Mouse (Mus musculus): ENCODE results near the gene Fank1. TPM values are rescaled to one million over a fixed set of nuclear protein-coding genes. Genes with fewer than 3 reads are reported as not detected.
"Not testable (repeated sequence)": the region's sequence is repeated elsewhere in the genome, so short reads cannot be mapped to it uniquely, and the experiment has no call there.

The Fank1 gene
- total RNA-seq, 2 experiments from 2014 or later: not detected

DNA sequence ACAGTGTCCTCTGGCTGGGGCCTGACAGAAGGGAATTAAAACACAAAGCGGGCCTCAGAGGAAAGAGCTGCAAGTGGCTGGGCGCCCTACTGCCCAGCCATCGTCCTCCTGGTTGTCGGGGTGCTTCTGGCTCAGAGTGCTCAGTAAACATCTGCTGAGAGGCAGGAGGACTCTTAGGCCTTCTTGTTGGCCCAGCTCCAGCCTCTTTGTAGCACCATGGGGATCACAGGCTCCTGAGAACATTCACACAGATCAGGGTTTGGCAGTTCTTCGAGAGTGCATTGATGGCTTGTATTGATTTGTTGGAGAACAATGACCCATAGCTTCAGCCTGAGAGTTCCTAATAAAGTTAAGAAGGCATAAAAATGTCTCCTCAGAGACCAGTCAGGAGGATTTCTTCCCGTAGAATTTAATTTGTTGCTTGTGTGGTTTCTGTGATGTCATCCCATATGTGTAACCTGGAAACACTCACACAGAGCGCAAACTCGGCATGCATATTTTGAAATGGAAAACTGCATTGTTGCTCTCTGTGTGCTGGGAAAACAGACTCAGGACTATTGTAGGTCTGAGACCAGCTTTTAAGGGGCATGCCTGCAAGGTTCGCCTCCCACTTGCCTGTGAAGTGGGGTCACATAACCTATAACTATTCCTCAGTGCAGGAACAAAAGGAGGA, 108.2 kb downstream of the Fank1 start:
- intact Hi-C loops (cut with DNase I); DNase-seq: not testable (repeated sequence)

DNA sequence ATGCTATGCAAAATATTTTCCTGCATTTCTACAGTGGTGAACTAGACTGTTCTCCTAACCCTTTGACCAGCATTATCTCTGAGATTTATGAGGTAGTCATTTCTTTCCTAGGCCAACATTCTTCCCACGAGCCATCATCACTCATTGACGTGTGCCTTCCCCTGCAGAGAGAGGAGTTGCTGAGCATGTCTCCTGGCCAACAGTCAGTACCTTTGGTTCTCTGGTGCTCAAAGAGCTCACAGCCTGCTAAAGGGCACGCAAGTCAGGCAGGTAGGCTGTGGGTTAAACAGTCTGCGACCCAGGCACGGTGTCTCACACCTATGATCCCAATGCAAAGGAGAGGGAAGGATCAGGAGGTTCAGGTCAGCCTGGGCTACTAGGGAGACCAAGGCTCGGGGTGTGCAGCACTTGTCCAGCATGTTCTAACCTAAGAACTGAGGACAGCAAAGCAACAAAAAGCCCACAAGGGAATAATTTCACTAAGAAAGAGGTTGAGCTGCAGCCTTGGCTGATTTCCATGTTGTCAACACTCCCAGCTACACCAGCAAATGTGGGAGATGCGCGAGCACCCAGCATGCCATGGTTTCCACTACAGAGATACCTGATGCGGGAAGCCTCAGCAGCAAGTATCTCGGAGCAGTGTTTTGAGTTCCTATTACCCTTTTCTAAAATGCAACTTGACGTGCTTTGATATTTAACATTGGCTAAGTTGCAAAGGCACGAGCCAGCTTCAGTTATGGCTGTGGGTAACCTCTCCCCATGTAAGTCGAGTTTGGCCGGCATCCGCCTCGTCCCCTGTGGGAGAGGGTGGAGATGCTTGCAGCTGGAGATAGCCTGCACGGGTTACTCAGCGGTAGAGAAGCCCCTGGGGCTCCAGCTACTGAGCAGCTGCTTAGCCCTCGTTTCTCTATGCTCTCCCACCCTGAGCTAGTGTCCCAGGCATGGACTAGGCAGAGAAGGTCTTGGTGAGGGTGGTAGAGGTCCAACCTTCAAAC, 112.6 kb downstream of the Fank1 start:
- intact Hi-C loops (cut with DNase I): no loop called here
- peak; percentile 64 to 68 for DNase-seq

- intact Hi-C loops (cut with DNase I): no loop called here
- no peak for DNase-seq
Measured at GRCm38 (mm10) chr7:133889986-133890385, 113.3 kb downstream of the Fank1 start.

GRCm38 (mm10) chr7:133891298-133891697, 114.6 kb downstream of the Fank1 start:
- no peak for DNase-seq
- intact Hi-C loops (cut with DNase I): no loop called here

- intact Hi-C loops (cut with DNase I): no loop called here
- DNase-seq: no peak
Measured at GRCm38 (mm10) chr7:133891796-133892195, 115.1 kb downstream of the Fank1 start.

- intact Hi-C loops (cut with DNase I): no loop called here
- no peak for DNase-seq
Measured at GRCm38 (mm10) chr7:133899391-133899790, 122.7 kb downstream of the Fank1 start.

- no peak for DNase-seq
- intact Hi-C loops (cut with DNase I): no loop called here
Measured at GRCm38 (mm10) chr7:133908966-133909365, 132.3 kb downstream of the Fank1 start.

DNA sequence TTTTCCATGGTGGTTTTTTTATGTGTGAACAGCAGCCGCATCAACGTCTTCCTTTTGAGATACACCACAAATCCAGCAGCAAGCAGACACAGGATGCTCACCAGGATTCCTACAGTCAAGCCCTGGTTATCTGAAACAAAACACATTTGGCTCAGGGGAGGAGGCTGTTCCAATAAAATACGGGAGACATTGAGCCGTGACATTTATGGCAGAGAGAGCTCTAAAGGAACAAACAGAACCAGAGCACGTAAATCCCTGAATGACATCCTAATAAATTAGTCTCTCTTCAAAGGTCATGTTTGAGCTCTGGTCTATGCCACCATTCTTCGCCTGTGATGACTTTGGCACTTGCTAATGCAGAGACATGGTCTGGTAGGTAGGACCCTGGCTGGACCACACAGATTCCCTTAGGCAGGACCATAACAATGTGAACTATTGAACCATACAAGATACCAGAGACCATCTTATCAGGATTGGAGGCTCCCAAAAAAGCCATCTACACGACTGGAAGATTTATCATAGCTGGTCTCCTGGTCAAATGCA, 133.2 kb downstream of the Fank1 start:
- intact Hi-C loops (cut with DNase I): no loop called here
- no peak for DNase-seq

- no peak for DNase-seq
- intact Hi-C loops (cut with DNase I): no loop called here
Measured at GRCm38 (mm10) chr7:133911881-133912280, 135.2 kb downstream of the Fank1 start.

DNA sequence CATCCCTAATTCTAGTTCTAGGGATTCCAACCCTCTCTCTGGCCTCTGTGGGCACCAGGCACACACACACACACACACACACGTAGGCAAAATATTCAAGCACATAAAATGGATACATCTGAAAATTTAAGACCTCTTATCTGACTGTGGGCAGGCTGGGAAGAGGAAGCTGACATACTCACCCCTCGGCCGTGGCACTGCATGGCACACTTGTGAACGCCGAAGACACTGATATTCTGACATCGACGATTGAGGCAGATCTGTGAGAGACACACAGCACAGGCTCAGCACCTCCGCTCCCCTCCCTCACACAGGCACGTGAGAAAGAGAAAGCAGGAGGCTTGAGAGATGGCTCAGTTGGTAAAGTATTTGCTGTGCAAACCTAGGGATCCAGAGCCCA, 139.6 kb downstream of the Fank1 start:
- intact Hi-C loops (cut with DNase I): no loop called here
- no peak for DNase-seq

GRCm38 (mm10) chr7:133919306-133919705, 142.6 kb downstream of the Fank1 start:
- DNase-seq: no peak
- intact Hi-C loops (cut with DNase I): no loop called here

DNA sequence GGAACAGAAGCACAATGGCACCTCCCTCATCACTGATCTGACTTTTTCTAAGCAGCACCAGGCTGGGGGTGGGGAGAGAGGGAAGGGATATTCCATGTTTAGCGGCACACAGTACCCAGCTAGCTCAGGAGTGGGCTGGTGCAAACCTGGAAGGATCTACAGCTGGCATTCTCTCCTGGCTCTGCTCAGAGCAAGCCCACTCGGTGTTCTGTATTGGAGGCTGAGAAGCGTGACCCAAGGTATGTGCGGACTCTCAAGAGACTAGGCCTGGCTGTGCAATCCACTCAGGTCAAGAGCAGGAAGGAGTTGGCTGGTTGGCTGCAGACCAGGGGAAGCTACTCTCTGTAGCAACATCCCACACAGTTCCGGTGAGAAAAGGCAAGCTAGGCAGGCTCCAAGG, 143.3 kb downstream of the Fank1 start:
- peak; percentile 29 to 32 for DNase-seq
- intact Hi-C loops (cut with DNase I): no loop called here

DNA sequence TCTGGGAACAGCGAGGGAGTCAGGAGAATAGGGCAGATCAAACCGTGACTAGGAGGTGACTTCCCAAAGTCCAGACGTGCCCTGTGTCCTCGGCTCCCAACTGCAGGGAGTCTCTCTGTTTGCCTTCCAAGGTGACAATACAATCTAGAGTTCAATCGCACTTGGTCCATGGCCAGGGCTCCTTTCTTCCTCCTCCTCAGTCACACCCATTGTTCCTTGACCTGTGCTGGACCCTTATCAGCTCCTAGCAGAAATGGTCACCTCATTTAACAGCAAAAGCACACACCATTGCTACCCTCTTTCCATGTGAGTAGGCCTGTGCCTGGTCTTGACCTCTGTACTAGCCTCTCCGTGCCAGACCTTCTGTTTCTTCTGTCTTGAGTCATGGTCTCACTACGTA, 144.1 kb downstream of the Fank1 start:
- no peak for DNase-seq
- intact Hi-C loops (cut with DNase I): no loop called here

DNA sequence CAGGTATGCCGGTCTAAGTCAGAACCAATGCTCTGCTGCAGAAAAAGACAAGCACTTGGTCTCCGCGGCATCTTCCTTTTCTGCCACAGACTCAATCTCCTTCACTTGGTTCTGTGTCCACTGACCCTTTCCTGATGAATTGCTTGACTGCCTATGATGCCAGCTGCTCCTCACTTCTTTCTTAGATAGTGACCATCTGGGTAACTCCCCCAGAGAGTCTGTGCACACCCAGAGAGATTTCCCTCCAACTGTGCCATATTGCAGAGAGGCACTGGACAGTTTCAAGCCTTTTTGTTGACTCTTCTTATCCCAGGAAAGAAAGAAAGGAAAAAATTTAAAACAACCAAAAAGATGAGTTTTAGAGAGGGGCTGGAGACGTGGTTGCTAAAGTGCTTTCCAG, 144.6 kb downstream of the Fank1 start:
- no peak for DNase-seq
- intact Hi-C loops (cut with DNase I): no loop called here

GRCm38 (mm10) chr7:133923994-133924393, 147.3 kb downstream of the Fank1 start:
- DNase-seq: no peak
- intact Hi-C loops (cut with DNase I): no loop called here

GRCm38 (mm10) chr7:133925771-133926170, 149.1 kb downstream of the Fank1 start:
- DNase-seq: no peak

DNA sequence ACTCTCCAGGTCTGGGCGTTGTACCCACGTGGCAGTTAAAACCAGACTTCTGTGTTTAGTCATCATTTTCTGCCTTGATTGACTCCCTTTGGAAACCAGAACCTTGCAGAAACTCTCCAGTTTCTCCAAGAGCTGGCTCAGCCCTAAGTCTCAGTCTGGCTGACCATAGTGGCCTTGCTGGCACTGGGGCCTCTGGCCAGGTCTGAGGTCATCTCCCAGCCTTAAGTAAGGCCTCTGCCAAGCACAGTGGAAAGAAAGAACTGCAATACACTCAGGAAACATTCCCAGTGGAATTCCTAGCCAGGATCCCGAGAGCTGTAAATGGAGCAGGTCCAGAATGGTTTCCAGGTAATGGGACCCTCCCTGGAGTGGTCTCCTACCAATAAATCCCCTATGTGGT, 152.3 kb downstream of the Fank1 start:
- no peak for DNase-seq
- intact Hi-C loops (cut with DNase I): no loop called here

More at GRCm38 (mm10) chr7:133925771-133926170, 149.1 kb downstream of the Fank1 start:
- intact Hi-C loops (cut with DNase I): no loop called here
